Mouse (Mus musculus) cerebellum, postnatal 14 days (tissue): ENCODE measurements around the gene Suclg1.

ENCODE experiments used
- DNase-seq, 2 experiments: peaks; one replicate each; pipeline ENCODE4 v3.0.0; 2021; ENCODE audit warnings: mixed read lengths in 2 of 2

The Suclg1 gene

DNA sequence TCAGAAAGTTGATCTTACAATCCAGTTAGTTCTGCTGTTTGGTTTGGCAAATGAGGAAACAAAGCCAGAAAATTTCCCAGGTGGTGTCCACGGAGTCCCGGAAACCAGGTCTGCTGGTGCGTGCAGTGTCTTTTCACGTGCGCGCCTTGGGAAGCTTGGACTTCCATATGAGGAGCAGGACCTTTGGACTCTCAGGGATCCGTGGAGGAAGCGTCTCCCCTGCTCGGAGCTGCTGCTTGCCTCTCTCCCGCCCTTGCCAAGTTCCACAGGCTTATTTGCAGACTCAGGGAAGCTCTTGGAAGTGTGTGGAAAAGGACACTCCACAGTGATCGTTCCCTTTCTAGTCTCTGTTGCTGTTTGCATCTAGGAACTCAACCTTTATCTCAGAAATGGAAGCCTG, 3.2 kb downstream of the Suclg1 start:
- no peak for DNase-seq

GRCm38 (mm10) chr6:73252396-73252795, 4.2 kb downstream of the Suclg1 start:
- DNase-seq = no peak

- DNase-seq = no peak
Measured at GRCm38 (mm10) chr6:73253006-73253405, 4.8 kb downstream of the Suclg1 start.

DNA sequence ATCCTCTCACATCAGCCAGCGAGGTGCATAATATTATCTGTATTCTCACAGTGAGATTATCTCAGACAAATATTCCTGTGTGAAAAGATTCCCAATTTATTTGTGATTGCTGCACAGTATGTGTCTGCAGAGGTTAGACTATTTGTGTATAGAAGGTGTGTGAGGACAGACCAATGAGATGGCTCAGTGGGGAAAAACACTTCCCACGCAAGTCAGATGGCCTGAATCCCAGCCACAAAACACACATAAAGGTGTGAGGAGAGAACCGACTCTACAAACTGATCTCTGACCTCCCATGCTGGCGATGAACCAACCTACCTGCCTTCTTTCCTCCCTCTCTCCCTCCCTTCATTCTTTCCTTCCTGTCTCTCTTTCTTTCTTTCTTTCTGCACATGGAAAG, 5.4 kb downstream of the Suclg1 start:
- no peak for DNase-seq

DNA sequence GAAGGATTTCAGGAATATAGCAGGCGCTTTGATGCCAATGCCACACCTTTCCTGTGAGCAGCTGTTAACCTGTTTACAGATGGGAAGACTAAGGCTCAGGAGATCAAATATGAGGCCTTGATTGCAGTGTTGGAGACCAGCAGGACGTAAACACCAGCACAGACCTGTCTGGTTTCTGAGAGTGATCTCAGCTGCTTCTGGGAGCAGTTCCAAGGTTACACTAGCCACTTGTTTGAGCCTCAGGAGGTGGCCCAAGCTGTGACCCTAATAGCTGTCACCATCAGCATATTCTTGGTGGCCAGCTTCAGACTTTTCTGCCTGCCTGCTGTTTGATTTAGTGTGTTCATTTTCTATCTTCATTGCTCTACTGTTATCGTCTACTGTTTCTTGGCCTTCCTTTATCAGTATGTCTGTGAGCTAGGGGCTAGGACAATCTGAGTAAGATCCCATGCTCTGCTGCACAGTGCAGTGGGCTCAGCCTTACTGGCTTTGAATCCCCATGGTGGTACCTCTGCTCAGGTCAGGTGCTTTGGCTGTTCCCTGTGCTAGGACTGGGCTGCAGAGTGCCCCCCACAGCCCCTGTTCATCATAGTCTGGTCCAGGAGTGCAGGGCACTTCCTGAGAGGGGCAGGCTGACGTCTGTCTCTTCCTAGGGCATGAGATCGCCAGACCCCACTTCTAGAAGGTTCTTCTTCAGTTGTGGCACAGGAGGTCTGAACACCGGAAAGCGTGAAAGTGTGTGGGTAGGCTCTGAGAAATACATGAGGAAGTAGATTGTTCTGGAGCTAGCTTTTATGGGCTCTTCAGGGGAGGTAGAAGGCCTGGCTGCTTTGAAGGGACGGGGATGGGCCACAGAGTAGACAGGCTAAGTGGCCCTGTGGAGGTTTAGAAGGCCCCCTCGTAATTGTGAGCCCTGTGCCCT, 6.4 kb downstream of the Suclg1 start:
- DNase-seq = no peak

DNA sequence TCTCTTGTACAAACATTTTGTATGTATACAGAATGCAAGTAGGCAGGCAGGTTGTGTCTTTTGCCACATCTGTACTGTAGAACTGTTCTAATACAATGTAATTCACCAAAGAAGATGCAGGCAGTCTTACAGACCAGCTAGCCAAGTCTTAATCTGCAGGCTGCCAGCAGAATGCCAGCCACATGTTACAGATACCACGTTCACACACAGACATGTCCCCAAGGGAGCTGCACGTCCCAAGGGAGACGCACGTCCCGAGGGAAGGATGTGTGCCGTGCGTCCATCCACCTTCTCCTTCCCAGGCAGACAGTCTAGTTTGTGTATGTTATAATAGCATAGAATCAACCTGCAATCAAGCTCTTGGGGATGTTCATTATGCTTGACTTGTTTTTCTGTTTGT, 8.9 kb downstream of the Suclg1 start:
- DNase-seq = no peak

- DNase-seq = no peak
Measured at GRCm38 (mm10) chr6:73260110-73260509, 11.9 kb downstream of the Suclg1 start.

- DNase-seq = no peak
Measured at GRCm38 (mm10) chr6:73264801-73265200, 16.6 kb downstream of the Suclg1 start.

GRCm38 (mm10) chr6:73267738-73268311, 19.6 kb downstream of the Suclg1 start:
- no peak for DNase-seq

GRCm38 (mm10) chr6:73269374-73269773, 21.2 kb downstream of the Suclg1 start:
- peak; percentile 50 to 57 for DNase-seq

GRCm38 (mm10) chr6:73271546-73272091, 23.4 kb downstream of the Suclg1 start:
- peak in 1 of 2 experiments; percentile 18 for DNase-seq

DNA sequence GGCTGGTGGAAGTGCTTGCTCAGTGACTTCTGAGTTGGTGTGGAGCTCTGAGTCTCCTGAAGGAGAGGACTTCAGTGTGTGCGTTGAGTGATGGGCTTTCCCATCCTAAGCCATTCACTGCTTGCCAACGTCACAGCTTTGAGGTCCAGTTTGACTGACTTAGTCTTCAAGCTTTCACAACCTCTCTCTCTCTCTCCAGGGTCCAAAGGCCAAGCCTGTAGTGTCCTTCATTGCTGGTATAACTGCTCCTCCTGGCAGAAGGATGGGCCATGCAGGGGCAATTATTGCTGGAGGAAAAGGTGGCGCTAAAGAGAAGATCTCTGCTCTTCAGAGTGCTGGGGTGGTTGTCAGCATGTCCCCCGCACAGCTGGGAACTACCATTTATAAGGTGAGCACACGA, 26.8 kb downstream of the Suclg1 start:
- DNase-seq = no peak

- DNase-seq = no peak
Measured at GRCm38 (mm10) chr6:73279681-73280080, 31.5 kb downstream of the Suclg1 start.

DNA sequence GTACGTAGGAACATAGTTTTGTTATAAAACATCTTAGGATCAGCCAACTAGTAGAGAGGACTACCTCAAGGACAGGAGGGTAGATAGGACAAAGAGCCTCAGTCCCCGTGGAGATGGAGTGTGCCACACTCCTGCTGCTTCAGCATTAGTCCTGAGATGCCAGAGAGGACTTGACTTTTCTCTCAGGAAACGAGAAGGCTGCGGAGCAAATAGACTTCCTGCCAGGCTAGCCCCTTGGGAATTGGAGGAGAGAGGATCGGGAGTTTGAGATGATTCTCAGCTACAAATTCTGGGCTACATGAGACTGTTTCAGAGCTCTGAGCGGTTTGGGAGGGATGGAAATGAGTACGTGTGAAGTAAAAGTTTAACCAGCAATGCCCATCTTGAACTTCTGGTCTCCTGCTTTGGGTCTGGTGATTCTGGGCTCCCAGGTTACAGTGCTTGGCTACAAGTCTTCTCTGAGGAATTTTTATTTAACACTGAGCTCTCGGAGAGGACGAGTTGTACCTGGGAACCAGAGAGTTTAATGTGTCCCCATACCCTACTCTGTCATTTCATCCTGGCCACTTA, 32.4 kb downstream of the Suclg1 start:
- no peak for DNase-seq

DNA sequence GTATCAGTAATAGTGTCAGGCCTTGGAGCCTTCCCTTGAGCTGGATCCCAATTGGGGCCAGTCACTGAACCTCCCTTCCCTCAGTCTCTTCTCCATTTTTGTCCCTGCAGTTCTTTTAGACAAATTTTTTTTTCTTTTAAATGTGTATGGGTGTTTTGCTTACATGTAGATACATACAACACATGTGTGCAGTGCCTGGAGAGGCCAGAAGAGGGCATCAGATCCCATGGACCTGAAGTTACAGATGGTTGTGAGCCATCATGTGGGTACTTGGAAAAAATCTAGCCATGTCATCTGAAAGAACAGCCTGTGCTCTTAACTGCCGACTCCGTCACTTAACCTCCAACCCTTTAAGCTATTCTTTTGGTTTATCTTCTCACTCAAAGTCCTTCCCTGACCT, 38.1 kb downstream of the Suclg1 start:
- DNase-seq = no peak

DNA sequence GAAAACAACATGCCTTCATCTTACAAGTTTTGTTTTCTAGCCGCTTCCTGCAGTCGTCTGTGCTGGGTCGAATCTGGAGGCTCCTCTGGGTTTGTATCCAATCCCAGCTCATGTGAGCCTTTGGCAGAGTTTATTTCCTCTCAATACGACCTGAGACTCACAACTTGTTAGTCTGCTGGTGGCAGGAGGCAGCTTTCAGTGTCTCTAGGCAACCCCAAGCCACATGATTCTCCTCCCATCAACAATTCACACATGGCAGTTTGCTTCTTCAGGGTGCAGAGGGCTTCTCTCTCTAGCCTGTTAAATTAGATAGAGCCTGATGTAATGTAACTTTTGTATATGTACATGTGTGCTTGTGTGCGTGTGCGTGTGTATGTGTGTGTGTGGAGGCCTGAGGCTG, 58.7 kb downstream of the Suclg1 start:
- no peak for DNase-seq

- DNase-seq = no peak
Measured at GRCm38 (mm10) chr6:73308685-73309520, 60.7 kb downstream of the Suclg1 start.

DNA sequence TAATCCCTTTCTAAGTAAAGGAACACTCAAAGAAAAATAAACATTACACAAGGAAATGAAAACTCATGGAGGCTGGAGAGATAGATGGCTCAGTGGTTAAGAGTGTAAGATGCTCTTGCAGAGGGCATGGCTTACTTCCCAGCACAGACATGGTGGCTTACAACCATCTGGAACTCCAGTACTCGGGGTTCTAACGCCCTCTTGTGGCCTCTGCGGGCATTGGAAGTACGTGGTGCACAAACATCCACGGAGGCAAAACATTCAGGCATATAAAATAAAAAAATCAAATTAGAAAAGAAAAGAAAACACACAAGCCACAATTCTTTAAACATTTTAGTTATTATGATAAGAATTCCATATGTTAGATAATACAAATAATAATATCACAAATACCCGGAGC, 63.2 kb downstream of the Suclg1 start:
- DNase-seq = no peak

DNA sequence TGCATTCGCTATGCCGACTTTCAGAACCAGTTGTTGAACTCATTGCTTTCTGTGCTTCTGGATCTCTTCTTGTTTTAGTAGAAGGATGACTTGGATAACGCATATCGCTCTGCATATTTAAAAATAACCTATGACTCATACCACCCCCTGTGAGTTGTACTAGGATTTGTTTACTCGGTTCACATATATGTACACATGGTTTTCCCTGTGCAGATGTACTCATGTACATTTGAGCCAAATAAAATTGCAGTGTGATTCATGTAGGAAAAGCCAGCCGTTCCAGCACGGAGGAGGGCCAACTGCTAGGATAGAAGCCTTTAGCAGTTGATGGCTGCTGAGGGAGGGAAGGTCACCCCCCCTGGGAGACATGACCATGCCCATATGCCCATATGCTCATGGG, 63.6 kb downstream of the Suclg1 start:
- DNase-seq = no peak

DNA sequence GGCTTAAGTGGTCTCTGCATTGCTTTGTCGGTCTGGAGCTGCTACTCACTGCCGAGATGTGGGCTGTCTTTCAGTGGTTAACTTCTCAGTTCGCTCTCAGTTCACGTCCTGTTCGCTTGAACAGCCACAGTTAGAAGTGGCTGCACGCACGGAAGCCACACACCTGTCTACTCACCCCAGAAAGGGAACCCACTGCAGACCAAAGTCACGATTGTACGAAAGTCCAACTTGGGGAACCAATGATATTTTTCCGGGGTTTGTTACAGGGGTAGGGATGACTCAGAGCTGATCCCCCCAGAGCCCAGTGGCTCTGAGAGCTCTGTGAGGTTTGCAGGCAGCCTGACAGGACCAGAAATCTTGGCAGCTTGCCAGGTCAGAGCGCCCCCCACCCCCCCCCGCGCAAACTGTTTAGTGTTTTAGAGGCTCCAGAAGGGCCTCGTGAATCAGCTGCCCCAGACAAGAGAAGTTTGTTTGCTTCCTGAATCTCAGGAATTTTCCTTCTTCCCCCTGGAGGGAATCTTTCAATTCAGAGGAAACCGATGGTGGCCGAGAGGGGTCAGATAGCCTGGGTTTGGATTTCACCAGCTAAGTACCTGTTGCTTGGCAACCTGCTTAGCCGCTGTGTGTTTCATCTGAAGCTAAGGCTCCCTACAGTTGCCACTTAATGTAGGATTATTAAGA, 66.9 kb downstream of the Suclg1 start:
- DNase-seq = peak; percentile 72 to 88

DNA sequence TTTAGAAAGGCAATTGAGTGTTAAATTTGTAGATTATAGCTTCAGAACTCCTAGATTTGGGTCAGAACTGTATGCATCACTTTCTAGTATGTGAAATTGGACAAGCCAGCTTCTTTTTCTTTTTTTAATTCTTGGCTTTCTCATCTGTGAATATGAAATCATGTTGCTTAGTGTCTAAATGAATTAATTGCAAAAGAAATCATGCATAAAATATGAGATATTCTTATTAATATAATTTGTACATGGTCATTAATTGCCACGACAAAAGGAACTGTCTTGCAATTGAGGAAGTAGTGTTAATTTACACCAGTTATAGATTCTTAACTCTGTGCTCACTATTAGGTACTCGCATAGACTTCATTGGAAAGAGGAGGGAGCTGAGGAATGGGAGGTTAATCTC, 74.1 kb downstream of the Suclg1 start:
- DNase-seq = no peak
